In genomic region chr4:114593554-114594215, GRCm38 (mm10) we compare ENCODE assay signal across 10 mouse cellular contexts.
DNase-seq lines count a peak whose midpoint lies in the region; ATAC-seq lines count a peak whose summit lies in the region.
"Had no signal": no experiment of that assay in that cellular context is flagged by ENCODE, and none has a peak within 500 bp of the region (broad histone marks: within the 10 kb centered on the region; RNA-seq: fewer than 3 reads in every experiment).

No protein-coding gene starts in this region.

- no peak overlapping the region for H3K4me3 ChIP-seq in kidney, embryonic 14.5 days (ENCODE audit: low read length)
- H3K4me3 ChIP-seq in limb, embryonic 13.5 days, result no peak overlapping the region
- H3K4me3 ChIP-seq: midbrain, embryonic 12.5 days; stomach, embryonic 15.5 days had no signal

- peaks cover 11% of the 10 kb centered on the region; the same call in 1 of the 2 replicates for H3K4me1 ChIP-seq in kidney, embryonic 14.5 days (ENCODE audit: control insufficient read depth, insufficient read depth, low read length)
- H3K4me1 ChIP-seq in limb, embryonic 13.5 days, result peaks cover 31% of the 10 kb centered on the region
- H3K4me1 ChIP-seq: midbrain, embryonic 12.5 days had no signal

- no peaks in the 10 kb centered on the region for H3K27me3 ChIP-seq in kidney, embryonic 14.5 days (ENCODE audit: control insufficient read depth, insufficient read depth, low read length)
- H3K27me3 ChIP-seq in limb, embryonic 13.5 days, result peaks cover 74% of the 10 kb centered on the region
- H3K27me3 ChIP-seq: midbrain, embryonic 12.5 days; stomach, embryonic 15.5 days had no signal

- H3K9ac ChIP-seq in kidney, embryonic 14.5 days (ENCODE audit: low read depth, low read length), result no peak overlapping the region
- no peak overlapping the region for H3K9ac ChIP-seq in limb, embryonic 13.5 days
- H3K9ac ChIP-seq: midbrain, embryonic 12.5 days; stomach, embryonic 15.5 days had no signal

- no peaks in the 10 kb centered on the region for H3K9me3 ChIP-seq in kidney, embryonic 14.5 days (ENCODE audit: control insufficient read depth, low read length)
- no peaks in the 10 kb centered on the region for H3K9me3 ChIP-seq in limb, embryonic 13.5 days
- H3K9me3 ChIP-seq: midbrain, embryonic 12.5 days; stomach, embryonic 15.5 days had no signal

- ATAC-seq in kidney, embryonic 14.5 days (ENCODE audit: low FRiP score, low TSS enrichment), result no peak
- ATAC-seq in limb, embryonic 13.5 days (ENCODE audit: low FRiP score, low read depth), result no peak

- H3K4me2 ChIP-seq in kidney, embryonic 14.5 days (replicated peaks; ENCODE audit: low read depth, low read length), result no peak overlapping the region
- peak overlapping the region; percentile 27; the same call in 1 of the 2 replicates for H3K4me2 ChIP-seq in limb, embryonic 13.5 days (replicated peaks)
- H3K4me2 ChIP-seq: midbrain, embryonic 12.5 days; stomach, embryonic 15.5 days had no signal

- 0 out of 2 replicates have a peak overlapping the region, but pooled peaks have one; percentile 7 for H3K27ac ChIP-seq in kidney, embryonic 14.5 days (ENCODE audit: low read depth, low read length)
- peak overlapping the region; percentile 53; the same call in 1 of the 2 replicates for H3K27ac ChIP-seq in limb, embryonic 13.5 days
- H3K27ac ChIP-seq: midbrain, embryonic 12.5 days; stomach, embryonic 15.5 days had no signal

- 36% methylated on average over 13 of the region's 13 CpGs for WGBS in kidney, embryonic 14.5 days
- WGBS in limb, embryonic 13.5 days, result 23% methylated on average over 13 of the region's 13 CpGs

- DNase-seq in cerebellum, postnatal 10 days, result peak; percentile 48 to 55
- DNase-seq in cerebellum, postnatal 36 days, result no peak
- no peak for DNase-seq in kidney, postnatal 14 days
- DNase-seq in embryo, embryonic 10.5 days (ENCODE audit: low spot score), result peak; percentile 47
- DNase-seq in liver, result no peak
- DNase-seq in urinary bladder, adult 2 months (ENCODE audit: low spot score), result no peak

- H3K36me3 ChIP-seq in kidney, embryonic 14.5 days (ENCODE audit: control insufficient read depth, insufficient read depth, low read length), result no peaks in the 10 kb centered on the region
- no peaks in the 10 kb centered on the region for H3K36me3 ChIP-seq in limb, embryonic 13.5 days
- H3K36me3 ChIP-seq: midbrain, embryonic 12.5 days; stomach, embryonic 15.5 days had no signal

Comparison
In these comparisons a context has a peak if more than half of its experiments do, and no peak if none do; other contexts are left out.
1. DNase-seq: peak in cerebellum, postnatal 10 days (2 of 2) and embryo, embryonic 10.5 days (single experiment); none in cerebellum, postnatal 36 days (0 of 2), kidney, postnatal 14 days (single experiment), liver (single experiment) and urinary bladder, adult 2 months (single experiment).